Mouse (Mus musculus) adrenal gland (tissue): ENCODE data around the gene Chpf.

Experiments used
- intact Hi-C: fragments of 180-260 bp; cut with DNase I; formaldehyde crosslinking; loops from one replicate; pipeline ENCODE4 v1.15.1; 2025

The Chpf gene

GRCm38 (mm10) chr1:75443247-75444024, 35.7 kb downstream of the Chpf start:
- intact Hi-C loops, result no loop called here

- intact Hi-C loops, result no loop called here
These were observed 36.3 kb downstream of the Chpf start for GRCm38 (mm10) chr1:75442811-75443210.

GRCm38 (mm10) chr1:75442171-75442570, 36.9 kb downstream of the Chpf start:
- intact Hi-C loops, result no loop called here

GRCm38 (mm10) chr1:75441471-75441996, 37.6 kb downstream of the Chpf start:
- intact Hi-C loops, result no loop called here

GRCm38 (mm10) chr1:75440661-75441060, 38.4 kb downstream of the Chpf start:
- intact Hi-C loops, result no loop called here

- intact Hi-C loops, result no loop called here
These were observed 40.3 kb downstream of the Chpf start for GRCm38 (mm10) chr1:75438782-75439181.

- intact Hi-C loops, result no loop called here
These were observed 43.4 kb downstream of the Chpf start, which contains the start of gene Gmppa for GRCm38 (mm10) chr1:75435475-75436328. Gene Gmppa, plus strand, starts transcription at chr1:75435930.

- intact Hi-C loops, result no loop called here
These were observed 53.2 kb downstream of the Chpf start for GRCm38 (mm10) chr1:75425796-75426471.
